8 mouse cellular contexts compared by ENCODE assay signal in the genomic region with DNA sequence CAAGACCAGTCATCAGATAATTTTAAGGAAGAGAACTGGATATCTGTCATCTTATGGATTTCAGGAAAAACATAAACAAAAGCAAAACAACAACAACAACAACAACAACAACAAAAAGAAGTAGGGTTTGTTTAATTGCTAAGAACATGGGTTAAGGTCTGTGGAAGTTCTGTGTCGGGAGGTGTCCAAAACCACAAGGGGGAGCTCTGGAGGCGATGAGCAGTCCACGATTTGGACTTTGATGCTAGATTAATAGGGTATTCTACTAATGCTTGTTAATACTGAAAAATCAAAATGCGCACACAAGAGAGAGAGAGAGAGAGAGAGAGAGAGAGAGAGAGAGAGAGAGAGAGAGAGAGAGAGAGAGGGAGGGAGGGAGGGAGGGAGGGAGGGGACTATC.
A peak's percentile ranks its signal among the peaks of the same experiment; 100 is the strongest.
DNase-seq lines count a peak whose midpoint lies in the region; ATAC-seq lines count a peak whose summit lies in the region.

No protein-coding gene starts in this region.

- no peak for ATAC-seq in activated CD4-positive, CD25-positive, alpha-beta regulatory T cell, adult 4 months

- intact Hi-C loops in left cerebral cortex, postnatal 14 days (cut with DNase I), result no loop called here

- DNase-seq in adrenal gland, adult (ENCODE audit: inconsistent age in 2 of 2, low spot score in 1 of 2), result peak; percentile 3 to 49
- DNase-seq in adrenal gland, adult 8-10 months, result no peak
- peak; percentile 1 to 10 for DNase-seq in left cerebral cortex, postnatal 14 days (ENCODE audit: low spot score in 2 of 2)
- DNase-seq in left cerebral cortex, adult 11 months (ENCODE audit: low spot score), result no peak
- peak; percentile 24 for DNase-seq in adrenal gland, postnatal 25 days
- DNase-seq in kidney, postnatal 36 days, result peak; percentile 2 to 53
- DNase-seq in right cerebral cortex, postnatal 4 days, result peak; percentile 28

Comparison
In these comparisons a context has a peak if more than half of its experiments do, and no peak if none do; other contexts are left out.
1. DNase-seq: peak in adrenal gland, adult (2 of 2), left cerebral cortex, postnatal 14 days (2 of 2), adrenal gland, postnatal 25 days (single experiment), kidney, postnatal 36 days (2 of 2) and right cerebral cortex, postnatal 4 days (single experiment); none in adrenal gland, adult 8-10 months (single experiment) and left cerebral cortex, adult 11 months (single experiment).